Mouse (Mus musculus) embryonic fibroblast, embryonic 13.5 days (primary cell): ENCODE measurements at regions not wholly inside any gene's neighbourhood (a gene's known extent, or its start where the extent isn't known, plus 50 kb on each side); places are given as distances from the start of the nearest gene placed in this dataset.

Source experiments
- H3K27ac ChIP-seq: 2 replicates; pipeline ENCODE4 v1.5.1; 2012; ENCODE audit warnings: low read length, control low read depth, inconsistent platforms; ENCODE audit not compliant: insufficient read depth
- H3K4me1 ChIP-seq: 2 replicates; pipeline ENCODE4 v1.6.1; 2011; ENCODE audit warnings: low read length; ENCODE audit not compliant: control insufficient read depth, insufficient read depth
- H3K4me3 ChIP-seq: 2 replicates; pipeline ENCODE4 v1.5.1; 2011; ENCODE audit warnings: mild to moderate bottlenecking, control low read depth, low read length; ENCODE audit not compliant: insufficient read depth
- CTCF ChIP-seq: IDR thresholded peaks from 2 replicates; pipeline ENCODE4 v1.5.1; 2011; ENCODE audit warnings: mild to moderate bottlenecking, control low read depth, low read length, moderate library complexity, borderline replicate concordance; ENCODE audit not compliant: insufficient read depth
- POLR2A ChIP-seq: IDR thresholded peaks from 2 replicates; pipeline ENCODE4 v1.6.1; 2011; ENCODE audit warnings: low read depth, mild to moderate bottlenecking, control low read depth, low read length, moderate library complexity

DNA sequence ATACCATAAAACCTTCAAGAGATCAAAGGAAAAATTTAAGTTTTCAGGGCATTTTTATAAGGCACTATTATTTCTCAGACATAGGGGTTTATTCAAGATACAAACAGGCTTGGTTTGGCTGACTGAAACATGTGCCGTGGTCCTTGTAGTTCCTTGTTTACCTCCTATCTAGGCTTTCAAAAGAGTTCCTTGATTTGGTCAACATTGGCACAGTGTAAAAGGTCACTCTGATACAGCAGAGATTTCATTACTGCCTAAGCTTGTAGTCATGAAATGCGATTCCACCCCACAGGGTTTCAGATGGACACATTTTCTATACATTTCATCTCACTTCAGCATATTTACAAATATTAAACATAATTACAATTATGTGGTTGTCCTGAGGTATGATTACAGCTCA lies 85.6 kb downstream of the Car2 start:
- Histone ChIP-seq H3K4me3 (no peak overlapping the region), H3K4me1 (no peaks in the 10 kb centered on the region), H3K27ac (no peak overlapping the region)
- TF ChIP-seq CTCF (no peak), POLR2A (no peak)

DNA sequence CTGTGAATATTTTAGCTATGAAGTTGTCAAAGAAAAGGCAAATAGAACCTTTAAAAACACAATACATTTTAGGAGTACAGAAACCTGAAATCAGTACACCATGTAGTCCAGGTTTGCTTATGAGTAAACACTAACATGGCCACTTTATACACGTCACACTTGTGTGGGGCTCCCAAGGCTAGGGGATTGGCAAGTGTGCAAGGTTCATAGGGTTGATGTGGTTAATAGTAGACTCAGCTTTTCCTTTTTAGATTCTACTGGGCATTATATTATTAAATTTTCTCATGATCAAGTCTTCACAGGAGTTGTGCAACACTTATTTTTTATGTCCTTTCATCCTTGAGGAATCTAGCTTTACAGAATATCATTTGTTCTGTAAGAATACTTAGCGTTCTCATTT lies 88.7 kb downstream of the Car2 start:
- H3K4me1 ChIP-seq: peaks cover 3% of the 10 kb centered on the region; the same call in 1 of the 2 replicates
- no peak overlapping the region for H3K27ac ChIP-seq
- no peak for TF ChIP-seq POLR2A
- no peak for TF ChIP-seq CTCF

DNA sequence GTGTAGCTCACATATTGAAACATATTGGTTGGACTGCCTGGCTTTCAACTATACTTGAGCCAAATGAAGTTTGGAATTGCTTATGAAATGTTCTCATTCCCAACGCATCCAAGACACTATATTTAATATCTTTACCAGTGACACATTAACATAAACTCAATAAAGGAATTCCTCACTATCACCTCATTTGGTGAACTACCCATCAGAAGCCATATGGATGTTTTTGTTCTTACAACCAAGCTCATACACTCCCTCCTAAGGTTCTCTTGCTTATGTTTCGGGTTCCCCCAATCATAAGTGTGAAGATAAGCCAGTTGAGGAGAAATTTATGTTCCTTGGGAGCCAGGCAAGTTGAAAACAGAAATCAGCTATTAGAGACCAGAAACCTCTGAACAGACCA lies 89.1 kb downstream of the Car2 start:
- TF ChIP-seq POLR2A (no peak), CTCF (no peak)
- Histone ChIP-seq H3K4me1 (peaks cover 3% of the 10 kb centered on the region; the same call in 1 of the 2 replicates), H3K4me3 (no peak overlapping the region), H3K27ac (no peak overlapping the region)

More for the DNA sequence above, 88.7 kb downstream of the Car2 start:
- no peak overlapping the region for H3K4me3 ChIP-seq

DNA sequence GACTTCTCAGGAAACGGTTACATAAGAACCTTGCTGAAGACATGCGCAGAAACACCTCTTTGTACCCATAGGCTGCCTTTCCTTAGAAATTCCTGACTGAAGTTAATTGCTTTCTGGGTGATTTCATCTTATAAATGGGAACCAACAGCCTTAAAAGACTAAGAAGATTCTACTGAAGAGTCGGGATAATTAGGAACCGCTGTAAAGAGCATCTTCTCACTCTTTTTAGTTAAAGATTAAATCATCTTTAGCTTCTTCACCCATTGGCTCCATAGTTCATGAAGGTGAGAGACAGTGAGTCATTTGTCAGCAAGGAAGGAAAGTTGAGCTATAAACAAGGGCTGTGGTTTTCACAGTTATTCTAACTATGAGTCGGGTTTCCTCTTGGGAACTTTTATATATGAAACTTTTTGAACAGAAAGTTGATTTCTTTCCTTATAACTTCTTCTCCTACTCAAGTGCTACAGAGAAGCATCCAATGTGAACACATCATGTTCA lies 93.1 kb downstream of the Car2 start:
- TF ChIP-seq POLR2A (no peak), CTCF (no peak)
- Histone ChIP-seq H3K4me1 (peaks cover 3% of the 10 kb centered on the region; the same call in 1 of the 2 replicates), H3K27ac (no peak overlapping the region)

DNA sequence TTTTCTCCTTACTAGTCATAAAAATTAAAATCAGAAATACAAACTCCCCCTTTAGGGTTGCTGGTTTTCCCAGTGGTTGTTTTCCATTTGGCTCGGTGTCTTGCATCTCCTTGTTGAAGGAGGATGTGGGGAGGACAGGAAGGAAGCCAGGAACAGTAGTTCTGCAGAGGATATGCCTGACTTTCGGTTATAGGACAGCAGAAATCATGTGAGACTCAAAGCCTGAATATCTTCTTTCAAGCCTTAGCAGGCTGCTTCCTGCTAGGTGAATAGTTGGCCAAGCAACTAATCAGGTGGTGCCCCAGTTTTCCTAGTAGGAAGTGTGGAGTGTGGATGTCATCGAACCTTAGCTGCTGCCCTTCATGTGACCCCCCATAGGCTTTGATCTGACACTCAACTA lies 103.6 kb downstream of the Car2 start:
- no peaks in the 10 kb centered on the region for H3K4me1 ChIP-seq
- no peak overlapping the region for H3K4me3 ChIP-seq
- no peak for TF ChIP-seq POLR2A
- no peak for TF ChIP-seq CTCF
- no peak overlapping the region for H3K27ac ChIP-seq

More for the DNA sequence above, 93.1 kb downstream of the Car2 start:
- H3K4me3 ChIP-seq: no peak overlapping the region

DNA sequence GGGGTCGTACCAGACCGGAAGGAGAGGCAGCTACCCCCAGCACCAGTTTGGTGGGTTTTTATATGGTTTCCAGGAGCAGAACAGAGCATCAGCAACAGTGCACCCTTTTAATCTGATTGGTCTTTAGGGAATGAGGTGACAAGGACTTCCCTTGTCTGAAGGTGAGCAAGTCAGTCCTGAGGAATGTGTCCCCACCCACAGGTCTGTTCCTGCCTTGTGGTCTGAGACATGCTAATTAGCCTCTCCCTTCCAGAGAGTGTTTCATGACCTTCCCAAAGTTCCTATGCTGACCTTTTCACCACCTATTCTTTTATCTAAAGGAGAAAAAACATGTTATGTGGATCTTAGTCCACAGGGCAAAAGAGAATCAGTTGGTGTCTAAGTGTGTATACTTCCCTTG lies 107.9 kb downstream of the Car2 start:
- no peak for TF ChIP-seq CTCF
- no peak for TF ChIP-seq POLR2A
- Histone ChIP-seq H3K27ac (no peak overlapping the region), H3K4me3 (no peak overlapping the region), H3K4me1 (no peaks in the 10 kb centered on the region)

DNA sequence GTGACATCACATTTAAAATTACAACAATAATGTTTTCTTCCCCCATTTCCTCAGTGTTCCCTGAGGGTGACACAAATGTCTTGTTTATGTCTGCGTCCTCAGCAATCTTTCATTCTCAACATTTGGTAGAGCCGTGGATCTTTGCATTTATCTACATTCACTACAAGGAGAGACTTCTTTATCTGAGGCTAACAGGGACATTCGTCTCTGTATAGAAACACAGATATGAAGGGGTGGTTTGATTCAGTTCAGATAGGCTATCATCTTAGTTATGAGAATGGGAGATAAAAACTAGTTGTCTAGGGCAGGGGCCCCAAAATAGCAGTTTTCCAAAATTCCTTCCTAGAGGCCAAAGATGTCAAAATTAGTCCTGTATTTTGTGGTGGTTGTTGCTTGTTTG lies 111.2 kb downstream of the Car2 start:
- Histone ChIP-seq H3K27ac (no peak overlapping the region), H3K4me1 (no peaks in the 10 kb centered on the region), H3K4me3 (no peak overlapping the region)
- TF ChIP-seq CTCF: no peak
- no peak for TF ChIP-seq POLR2A

DNA sequence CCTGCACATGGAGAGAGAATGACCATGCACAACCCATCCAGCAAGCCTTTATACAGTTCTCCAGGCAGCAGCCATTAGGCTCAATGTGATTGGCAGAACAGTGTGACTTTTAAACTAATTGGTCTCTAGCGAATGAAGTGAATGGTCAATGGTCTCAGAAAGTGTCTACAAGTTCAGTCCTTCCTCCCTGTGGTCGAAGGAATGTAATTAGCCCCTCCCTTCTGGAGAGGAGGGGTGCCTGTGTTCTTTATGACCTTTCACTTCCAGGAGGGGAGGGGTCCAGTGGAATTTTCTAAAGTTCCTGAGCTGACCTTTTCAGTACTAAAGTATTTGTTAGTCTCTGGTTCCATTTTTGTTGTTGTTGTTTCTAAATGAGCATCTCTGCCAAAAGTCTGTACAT lies 112.4 kb downstream of the Car2 start:
- Histone ChIP-seq H3K4me1 (no peaks in the 10 kb centered on the region), H3K4me3 (no peak overlapping the region), H3K27ac (no peak overlapping the region)
- TF ChIP-seq CTCF (no peak), POLR2A (no peak)

DNA sequence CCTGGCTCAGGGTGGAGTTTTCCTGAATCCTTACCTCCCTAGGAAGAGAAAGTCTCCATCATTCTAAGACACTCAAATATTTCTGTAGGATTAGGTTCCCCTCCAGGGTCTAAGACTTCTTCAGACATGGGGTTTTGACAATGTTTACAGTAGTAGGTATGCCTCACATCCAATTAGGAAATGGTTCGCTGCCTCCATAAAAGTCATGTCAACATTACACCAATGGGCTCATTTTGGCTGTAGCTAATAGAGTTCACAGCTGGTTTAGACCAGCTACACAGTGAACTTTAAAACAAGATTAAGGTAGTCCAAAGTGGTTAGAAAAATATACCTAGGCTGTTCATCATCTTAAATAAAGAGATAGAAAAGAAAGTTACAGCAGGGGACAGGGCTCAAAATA lies 113.3 kb downstream of the Car2 start:
- Histone ChIP-seq H3K4me1 (no peaks in the 10 kb centered on the region), H3K4me3 (no peak overlapping the region)
- TF ChIP-seq POLR2A: no peak
- TF ChIP-seq CTCF: no peak

DNA sequence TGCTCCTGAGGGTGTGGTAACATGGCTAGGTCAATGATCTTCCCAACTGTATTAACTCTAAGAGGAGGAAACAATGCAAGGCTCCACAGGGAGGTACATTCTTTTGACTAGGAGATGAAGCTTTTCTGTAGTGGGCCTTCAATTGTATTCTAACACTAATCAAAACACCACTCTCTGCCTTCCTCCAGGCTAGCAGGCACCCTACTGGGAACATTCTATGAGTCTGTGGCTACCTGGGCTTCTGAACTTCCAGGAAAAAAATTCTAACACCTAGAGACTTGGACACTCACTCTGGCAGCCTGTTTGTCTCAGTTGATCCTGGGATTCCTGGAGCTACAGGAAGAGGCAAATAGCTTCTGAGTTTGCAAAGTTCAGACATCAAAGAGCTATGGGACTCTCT lies 113.8 kb downstream of the Car2 start:
- no peaks in the 10 kb centered on the region for H3K4me1 ChIP-seq
- no peak overlapping the region for H3K27ac ChIP-seq
- TF ChIP-seq CTCF (no peak), POLR2A (no peak)
- H3K4me3 ChIP-seq: no peak overlapping the region

More for the DNA sequence above, 113.3 kb downstream of the Car2 start:
- no peak overlapping the region for H3K27ac ChIP-seq

DNA sequence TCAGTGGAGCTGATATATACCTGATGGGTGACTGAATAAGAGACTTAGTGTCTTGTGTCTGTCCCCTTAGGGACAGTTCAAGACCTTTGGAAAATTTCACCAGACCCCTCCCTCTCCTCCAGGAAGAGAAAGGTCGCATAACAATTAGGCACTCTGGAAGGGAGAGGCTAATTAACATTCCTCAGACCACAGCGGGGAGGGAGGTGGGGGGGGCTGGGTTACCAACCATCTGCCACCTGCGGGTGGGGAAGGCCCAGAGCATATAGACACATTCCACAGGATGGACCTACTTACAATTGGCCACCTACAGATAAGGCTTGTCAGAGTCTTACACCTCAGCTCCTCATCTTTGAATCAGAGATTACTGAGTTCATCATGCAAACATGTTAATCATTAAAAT lies 114.6 kb downstream of the Car2 start:
- no peak for TF ChIP-seq CTCF
- TF ChIP-seq POLR2A: no peak
- Histone ChIP-seq H3K27ac (no peak overlapping the region), H3K4me1 (no peaks in the 10 kb centered on the region), H3K4me3 (no peak overlapping the region)
